Mouse (Mus musculus) heart, postnatal 0 days (tissue): ENCODE data around the gene Ophn1. TPM values are rescaled to one million over a fixed set of nuclear protein-coding genes. Genes with fewer than 3 reads are reported as not detected.

Source experiments
- ATAC-seq: fragments of 200-750 bp; cut with Nextera tagmentation; 2 replicates; pipeline ENCODE4 v1.8.0; 2017; ENCODE audit warnings: low read depth, moderate number of reproducible peaks, moderate library complexity; ENCODE audit not compliant: insufficient read depth
- DNase-seq: peaks from one replicate; pipeline ENCODE4 v3.0.0-alpha.2; 2016; ENCODE audit warnings: low spot score
- H3K27ac ChIP-seq: fragments of 300-500 bp; sonication (generic); 2 replicates; pipeline ENCODE4 v1.5.1; 2014; ENCODE audit warnings: low read depth, mild to moderate bottlenecking
- H3K27me3 ChIP-seq: fragments of 300-500 bp; sonication (generic); 2 replicates; pipeline ENCODE4 v1.6.1; 2014; ENCODE audit warnings: low read length, mixed read lengths; ENCODE audit not compliant: control insufficient read depth, insufficient read depth
- H3K36me3 ChIP-seq: fragments of 300-500 bp; sonication (generic); replicated peaks from 2 replicates; pipeline ENCODE4 v1.6.1; 2014; ENCODE audit warnings: low read length, mixed read lengths; ENCODE audit not compliant: control insufficient read depth, insufficient read depth
- H3K4me1 ChIP-seq: fragments of 300-500 bp; sonication (generic); 2 replicates; pipeline ENCODE4 v1.6.1; 2014; ENCODE audit warnings: antibody characterized with exemption; ENCODE audit not compliant: control insufficient read depth, insufficient read depth
- H3K4me2 ChIP-seq: fragments of 300-500 bp; sonication (generic); 2 replicates; pipeline ENCODE4 v1.6.1; 2014; ENCODE audit warnings: low read depth, mild to moderate bottlenecking, low read length, moderate library complexity
- H3K4me3 ChIP-seq: fragments of 300-500 bp; sonication (generic); 2 replicates; pipeline ENCODE4 v1.5.1; 2014; ENCODE audit warnings: low read depth, low read length
- H3K9ac ChIP-seq: fragments of 300-500 bp; sonication (generic); replicated peaks from 2 replicates; pipeline ENCODE4 v1.6.1; 2014; ENCODE audit warnings: low read depth, low read length, mixed read lengths
- H3K9me3 ChIP-seq: fragments of 300-500 bp; sonication (generic); replicated peaks from 2 replicates; pipeline ENCODE4 v1.6.1; 2016; ENCODE audit warnings: low read length; ENCODE audit not compliant: control insufficient read depth
- CTCF ChIP-seq: IDR thresholded peaks from 2 replicates; pipeline ENCODE4 v1.5.1; 2016; ENCODE audit warnings: antibody characterized with exemption, control low read depth, low read depth
- EP300 ChIP-seq: IDR thresholded peaks from 2 replicates; pipeline ENCODE4 v1.6.1; 2016; ENCODE audit warnings: antibody characterized with exemption, low read depth
- WGBS: fragments of 180-500 bp; shearing (Covaris S2); extraction: QIAGEN DNeasy Blood & Tissue Kit; methylation state at CpG from one replicate; pipeline ENCODE4 v1.1.7; 2014; 5-methylcytosine and 5-hydroxymethylcytosine counted together
- microRNA-seq: library from miRNA; unstranded; fragments of <30 nt; microRNA quantifications from one replicate; pipeline ENCODE4, GENCODE M21; 2016
- polyA plus RNA-seq: library from polyadenylated mRNA; unstranded; fragments of >200 nt; fragmentation: Nextera tagmentation; extraction: Ambion mirVana; gene quantifications from 2 replicates; pipeline ENCODE4 v1.2.1, GENCODE M21; 2015
- total RNA-seq: library from RNA; depleted of rRNA; stranded (reverse); fragments of >200 nt; gene quantifications from 2 replicates; pipeline ENCODE4 v1.2.3, GENCODE M21; 2014; ENCODE audit warnings: low replicate concordance; rRNA removed

Ophn1 gene
- total and polyA plus RNA-seq, 2 experiments from 2014 or later, result 7.6 to 22.2 TPM

GRCm38 (mm10) chrX:98514359-98514904 lies 376.4 kb downstream of the Ophn1 start:
- no peaks in the 10 kb centered on the region for H3K36me3 ChIP-seq
- H3K9me3 ChIP-seq, result no peaks in the 10 kb centered on the region
- ATAC-seq (no peak), DNase-seq (no peak)
- no peak overlapping the region for H3K4me2 ChIP-seq
- H3K27me3 ChIP-seq, result no peaks in the 10 kb centered on the region
- H3K9ac ChIP-seq, result no peak overlapping the region
- no peak overlapping the region for H3K4me3 ChIP-seq
- TF ChIP-seq EP300, result no peak
- no peak for TF ChIP-seq CTCF
- H3K27ac ChIP-seq, result no peak overlapping the region
- no peaks in the 10 kb centered on the region for H3K4me1 ChIP-seq
- 59% methylated on average over 3 of the region's 3 CpGs for WGBS

Small RNA genes within 50 kb of the gene (microRNA-seq; reads per million reads assigned to microRNA genes)
- gene Gm27554, result not detected

Other genes with a start within 250 kb of the Ophn1 start
- 22.5 and 48.4 TPM in 2 replicates for gene Yipf6, start 45.3 kb upstream of the Ophn1 start, total RNA-seq
- gene Yipf6, start 45.3 kb upstream of the Ophn1 start, polyA plus RNA-seq, result 14.5 and 15.9 TPM in 2 replicates
- 32.4 and 42.0 TPM in 2 replicates for gene Stard8, start 112.2 kb upstream of the Ophn1 start, total RNA-seq
- gene Stard8, start 112.2 kb upstream of the Ophn1 start, polyA plus RNA-seq, result 13.6 and 14.5 TPM in 2 replicates
- gene Efnb1, start 245.1 kb upstream of the Ophn1 start, total RNA-seq, result 20.6 and 25.2 TPM in 2 replicates
- 12.5 and 12.6 TPM in 2 replicates for gene Efnb1, start 245.1 kb upstream of the Ophn1 start, polyA plus RNA-seq